Mouse (Mus musculus) spleen, adult 10 weeks (tissue): Measurements from ENCODE around the gene Vil1. TPM values are rescaled to one million over a fixed set of nuclear protein-coding genes. Genes with fewer than 3 reads are reported as not detected.

Source experiments
- polyA plus RNA-seq: library from polyadenylated mRNA; stranded (reverse); fragments of 350-450 nt; fragmentation: Illumina TruSeq; extraction: RNeasy Lipid Tissue Mini Kit (QIAGEN cat#74804); gene quantifications from one replicate; pipeline ENCODE4 v1.2.3, GENCODE M21; 2015; ENCODE audit warnings: low replicate concordance; ENCODE audit not compliant: insufficient read depth

Gene Vil1
- polyA plus RNA-seq: not detected

GRCm38 (mm10) chr1:74408589-74409504 lies at the start of gene Vil1:
Gene Vil1, plus strand, starts transcription at chr1:74409376.

GRCm38 (mm10) chr1:74361812-74362211 lies 47.4 kb upstream of the Vil1 start, which contains the start of gene Catip:
Gene Catip, plus strand, starts transcription at chr1:74362108.

GRCm38 (mm10) chr1:74374980-74375379 lies 34.2 kb upstream of the Vil1 start, which contains the start of gene Slc11a1:
Gene Slc11a1, plus strand, starts transcription at chr1:74375195.

GRCm38 (mm10) chr1:74390924-74391748 lies 18.0 kb upstream of the Vil1 start, which contains the start of gene Ctdsp1:
Gene Ctdsp1, plus strand, starts transcription at chr1:74391509.

Other genes with a start within 250 kb of the Vil1 start
- 0.29 TPM for gene Cxcr1, start 214.7 kb upstream of the Vil1 start, polyA plus RNA-seq
- gene Arpc2, start 173.3 kb upstream of the Vil1 start, polyA plus RNA-seq: 706 TPM
- not detected for gene Gpbar1, start 130.8 kb upstream of the Vil1 start, polyA plus RNA-seq
- gene Aamp, start 124.6 kb upstream of the Vil1 start, polyA plus RNA-seq: 42.9 TPM
- 18.4 TPM for gene Pnkd, start 124.4 kb upstream of the Vil1 start, polyA plus RNA-seq
- 21.1 TPM for gene Tmbim1, start 103.8 kb upstream of the Vil1 start, polyA plus RNA-seq
- gene Catip, start 47.3 kb upstream of the Vil1 start, polyA plus RNA-seq: 0.64 TPM
- gene Slc11a1, start 34.2 kb upstream of the Vil1 start, polyA plus RNA-seq: 46.5 TPM
- 54.0 TPM for gene Ctdsp1, start 17.9 kb upstream of the Vil1 start, polyA plus RNA-seq
- 35.8 TPM for gene Cnot9, start 96.7 kb downstream of the Vil1 start, polyA plus RNA-seq
- not detected for gene Plcd4, start 133.5 kb downstream of the Vil1 start, polyA plus RNA-seq
- 19.9 TPM for gene Usp37, start 134.9 kb downstream of the Vil1 start, polyA plus RNA-seq
- gene Zfp142, start 178.9 kb downstream of the Vil1 start, polyA plus RNA-seq: 13.7 TPM
- 16.0 TPM for gene Bcs1l, start 178.9 kb downstream of the Vil1 start, polyA plus RNA-seq
- gene Rnf25, start 192.0 kb downstream of the Vil1 start, polyA plus RNA-seq: 44.9 TPM
- gene Stk36, start 192.1 kb downstream of the Vil1 start, polyA plus RNA-seq: 0.29 TPM